Mouse (Mus musculus): ENCODE measurements around the gene Ackr2. TPM values are rescaled to one million over a fixed set of nuclear protein-coding genes. Genes with fewer than 3 reads are reported as not detected.
A peak's percentile ranks its signal among the peaks of the same experiment; 100 is the strongest.

Ackr2 gene
- polyA plus RNA-seq, 1 experiment from 2014 or later = 0.35 TPM

DNA sequence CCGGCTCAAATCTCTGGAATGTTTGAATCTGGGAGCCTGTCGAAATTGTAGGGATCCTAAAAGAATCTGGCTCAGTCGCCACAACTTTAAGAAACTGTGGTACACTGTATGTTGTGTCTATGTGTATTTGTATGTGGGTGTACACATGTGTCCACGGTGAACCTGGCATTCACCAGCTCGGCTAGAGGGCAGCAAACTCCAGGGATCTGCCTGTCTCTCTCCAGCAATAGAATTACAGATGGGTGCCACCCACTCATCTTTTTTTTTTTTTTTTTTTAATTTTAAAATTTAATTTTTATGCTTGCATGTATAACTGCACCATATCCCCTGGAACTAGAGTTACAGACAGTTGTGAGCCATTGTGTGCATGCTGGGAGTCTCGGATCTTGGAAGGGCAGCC, 16.9 kb upstream of the Ackr2 start:
- no peak for DNase-seq (ENCODE audit: low spot score)
- Histone ChIP-seq H3K9ac (ENCODE audit: low read length) (no peak overlapping the region), H3K9me3 (ENCODE audit: control insufficient read depth, low read length) (no peaks in the 10 kb centered on the region), H3K4me1 (replicated peaks; ENCODE audit: control insufficient read depth, insufficient read depth) (no peaks in the 10 kb centered on the region; the same call in 1 of the 2 replicates), H3K4me3 (ENCODE audit: low read depth, low read length) (no peak overlapping the region), H3K36me3 (ENCODE audit: control insufficient read depth, insufficient read depth, low read length) (no peaks in the 10 kb centered on the region), H3K27me3 (ENCODE audit: control insufficient read depth, insufficient read depth, low read length) (no peaks in the 10 kb centered on the region), H3K27ac (replicated peaks) (peak overlapping the region; percentile 65; the same call in 1 of the 2 replicates), H3K4me2 (replicated peaks; ENCODE audit: low read depth) (no peak overlapping the region)
- TF ChIP-seq CTCF (IDR thresholded peaks at IDR 0.05; ENCODE audit: low read depth) (peak; percentile 48), EP300 (optimal IDR thresholded peaks at IDR 0.05) (no peak)
- 56% methylated on average over 6 of the region's 6 CpGs for WGBS
- ATAC-seq (ENCODE audit: low FRiP score, low TSS enrichment) = no peak

DNA sequence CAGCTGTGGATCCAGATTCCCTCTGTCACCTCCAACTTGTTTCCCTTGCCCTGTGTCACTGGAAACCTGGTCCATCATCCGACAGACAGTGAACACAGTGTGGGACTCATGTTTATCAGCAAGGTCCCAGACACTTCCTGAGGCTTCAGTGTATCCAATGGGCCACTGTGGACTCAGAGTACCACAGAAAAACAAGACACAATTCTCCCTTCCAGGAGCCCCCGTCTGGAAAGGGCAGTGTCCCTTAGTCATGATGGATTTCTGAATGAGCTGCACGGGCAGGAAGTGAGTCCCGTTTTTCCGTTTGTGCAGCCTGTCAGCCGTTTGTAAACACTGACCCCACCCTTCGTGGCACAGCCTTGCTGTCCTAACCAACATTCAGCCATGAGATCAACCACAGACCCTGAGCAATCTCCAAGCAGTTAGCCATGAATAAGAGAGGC, 16.1 kb upstream of the Ackr2 start:
- no peak overlapping the region for H3K4me3 ChIP-seq (ENCODE audit: low read depth, low read length)
- ATAC-seq (ENCODE audit: low FRiP score, low TSS enrichment) = peak; percentile 51; the same call in 1 of the 2 replicates
- no peak overlapping the region for H3K4me2 ChIP-seq (replicated peaks; ENCODE audit: low read depth)
- no peaks in the 10 kb centered on the region; the same call in 1 of the 2 replicates for H3K4me1 ChIP-seq (replicated peaks; ENCODE audit: control insufficient read depth, insufficient read depth)
- no peaks in the 10 kb centered on the region for H3K9me3 ChIP-seq (ENCODE audit: control insufficient read depth, low read length)
- no peak for DNase-seq (ENCODE audit: low spot score)
- peak overlapping the region; percentile 65 for H3K27ac ChIP-seq (replicated peaks)
- no peak overlapping the region for H3K9ac ChIP-seq (ENCODE audit: low read length)
- no peak for TF ChIP-seq EP300 (optimal IDR thresholded peaks at IDR 0.05)
- no peak for TF ChIP-seq CTCF (IDR thresholded peaks at IDR 0.05; ENCODE audit: low read depth)
- H3K36me3 ChIP-seq (ENCODE audit: control insufficient read depth, insufficient read depth, low read length) = no peaks in the 10 kb centered on the region
- WGBS = 19% methylated on average over 7 of the region's 7 CpGs
- no peaks in the 10 kb centered on the region for H3K27me3 ChIP-seq (ENCODE audit: control insufficient read depth, insufficient read depth, low read length)

DNA sequence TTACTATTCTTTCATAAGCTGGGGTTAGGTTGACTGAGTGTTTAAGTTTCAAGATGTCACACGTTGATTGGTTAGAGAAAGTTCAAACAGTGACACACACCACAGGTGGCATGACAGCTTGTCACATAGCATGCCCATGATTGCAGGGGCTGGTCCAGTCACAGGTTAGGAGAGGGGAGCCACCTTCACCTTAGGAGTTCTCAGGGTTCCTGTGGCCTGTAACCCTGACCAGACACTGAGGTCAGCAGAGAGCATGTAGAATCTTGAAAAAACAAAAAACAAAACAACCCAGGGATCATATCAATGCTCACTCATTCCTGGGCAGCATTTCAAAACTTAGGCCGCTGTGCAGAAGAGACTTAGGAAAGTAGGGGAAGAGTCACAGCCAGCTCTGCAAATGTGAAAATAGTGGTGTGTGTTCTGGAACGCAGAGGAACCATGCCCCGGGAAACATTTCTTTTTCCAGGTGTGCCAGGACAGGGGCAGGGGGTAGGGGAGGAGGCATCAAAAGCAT, 8.2 kb upstream of the Ackr2 start:
- WGBS = 38% methylated on average over 4 of the region's 4 CpGs
- peak; percentile 15; the same call in 1 of the 2 replicates for ATAC-seq (ENCODE audit: low FRiP score, low TSS enrichment)

DNA sequence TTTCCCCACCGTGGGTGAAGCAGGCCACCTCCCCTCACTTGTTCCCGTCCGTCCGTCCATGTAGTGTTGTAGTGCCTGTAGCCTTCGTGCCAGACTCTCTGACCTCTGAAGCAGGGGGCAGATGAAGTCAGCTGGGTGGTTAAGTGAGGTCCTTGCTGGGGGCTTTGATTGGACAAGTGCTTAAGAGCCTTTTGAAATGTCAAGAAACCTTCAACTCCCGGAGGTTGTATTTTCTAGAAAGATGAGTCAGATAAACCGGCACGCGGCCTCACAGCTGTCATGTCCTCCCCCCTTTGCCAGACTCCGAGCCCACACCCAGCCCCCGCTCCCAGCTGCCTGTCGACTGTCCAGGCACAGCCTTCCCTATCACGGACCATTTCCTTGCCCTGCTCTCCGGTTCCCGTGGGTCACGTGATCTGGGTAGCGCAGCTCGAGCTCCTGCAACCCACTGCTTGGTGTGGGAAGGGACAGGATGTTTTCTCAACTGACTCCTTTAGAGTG, 7.7 kb upstream of the Ackr2 start:
- Histone ChIP-seq H3K27ac (replicated peaks) (peak overlapping the region; percentile 65), H3K27me3 (ENCODE audit: control insufficient read depth, insufficient read depth, low read length) (no peaks in the 10 kb centered on the region), H3K9me3 (ENCODE audit: control insufficient read depth, low read length) (no peaks in the 10 kb centered on the region), H3K9ac (ENCODE audit: low read length) (no peak overlapping the region), H3K4me2 (replicated peaks; ENCODE audit: low read depth) (peak overlapping the region; percentile 11; the same call in 1 of the 2 replicates), H3K4me1 (replicated peaks; ENCODE audit: control insufficient read depth, insufficient read depth) (peaks cover 4% of the 10 kb centered on the region), H3K4me3 (ENCODE audit: low read depth, low read length) (no peak overlapping the region), H3K36me3 (ENCODE audit: control insufficient read depth, insufficient read depth, low read length) (no peaks in the 10 kb centered on the region)
- 20% methylated on average over 18 of the region's 18 CpGs for WGBS
- ATAC-seq (ENCODE audit: low FRiP score, low TSS enrichment) = peak; percentile 82; the same call in 1 of the 2 replicates
- DNase-seq (ENCODE audit: low spot score) = peak; percentile 53
- TF ChIP-seq EP300 (optimal IDR thresholded peaks at IDR 0.05) = no peak
- TF ChIP-seq CTCF (IDR thresholded peaks at IDR 0.05; ENCODE audit: low read depth) = no peak

More for the DNA sequence above, 8.2 kb upstream of the Ackr2 start:
- H3K9ac ChIP-seq (ENCODE audit: low read length) = no peak overlapping the region
- DNase-seq (ENCODE audit: low spot score) = no peak
- no peaks in the 10 kb centered on the region for H3K36me3 ChIP-seq (ENCODE audit: control insufficient read depth, insufficient read depth, low read length)
- peaks cover 4% of the 10 kb centered on the region for H3K4me1 ChIP-seq (replicated peaks; ENCODE audit: control insufficient read depth, insufficient read depth)
- H3K27me3 ChIP-seq (ENCODE audit: control insufficient read depth, insufficient read depth, low read length) = no peaks in the 10 kb centered on the region
- no peaks in the 10 kb centered on the region for H3K9me3 ChIP-seq (ENCODE audit: control insufficient read depth, low read length)
- H3K27ac ChIP-seq (replicated peaks) = peak overlapping the region; percentile 45
- peak overlapping the region; percentile 11; the same call in 1 of the 2 replicates for H3K4me2 ChIP-seq (replicated peaks; ENCODE audit: low read depth)
- H3K4me3 ChIP-seq (ENCODE audit: low read depth, low read length) = no peak overlapping the region
- TF ChIP-seq CTCF (IDR thresholded peaks at IDR 0.05; ENCODE audit: low read depth) (no peak), EP300 (optimal IDR thresholded peaks at IDR 0.05) (no peak)

DNA sequence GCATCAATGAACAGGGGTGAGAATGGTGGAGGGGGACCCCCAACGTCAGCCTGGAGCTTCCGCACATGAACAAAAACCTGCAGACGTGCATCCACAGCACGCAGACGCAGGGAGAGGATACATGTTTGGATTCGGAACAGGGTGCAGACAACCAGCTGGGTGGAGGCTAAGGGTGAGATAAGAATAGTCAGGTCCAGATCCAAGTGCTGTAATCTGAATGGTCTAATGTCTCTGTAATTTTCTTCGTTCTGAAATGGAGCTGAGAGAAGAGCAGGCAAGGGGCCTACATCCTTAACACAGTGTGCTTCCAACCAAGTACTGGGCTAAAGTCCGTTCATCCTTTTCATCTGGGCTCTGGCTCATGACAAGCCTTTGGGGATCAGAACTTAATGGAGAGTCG, 6.9 kb upstream of the Ackr2 start:
- no peak for ATAC-seq (ENCODE audit: low FRiP score, low TSS enrichment)
- no peaks in the 10 kb centered on the region for H3K9me3 ChIP-seq (ENCODE audit: control insufficient read depth, low read length)
- H3K4me1 ChIP-seq (replicated peaks; ENCODE audit: control insufficient read depth, insufficient read depth) = peaks cover 4% of the 10 kb centered on the region
- no peaks in the 10 kb centered on the region for H3K27me3 ChIP-seq (ENCODE audit: control insufficient read depth, insufficient read depth, low read length)
- no peak overlapping the region for H3K4me2 ChIP-seq (replicated peaks; ENCODE audit: low read depth)
- H3K36me3 ChIP-seq (ENCODE audit: control insufficient read depth, insufficient read depth, low read length) = no peaks in the 10 kb centered on the region
- no peak overlapping the region for H3K9ac ChIP-seq (ENCODE audit: low read length)
- WGBS = 84% methylated on average over 9 of the region's 9 CpGs
- no peak overlapping the region for H3K4me3 ChIP-seq (ENCODE audit: low read depth, low read length)
- DNase-seq (ENCODE audit: low spot score) = no peak
- H3K27ac ChIP-seq (replicated peaks) = peak overlapping the region; percentile 65
- TF ChIP-seq EP300 (optimal IDR thresholded peaks at IDR 0.05) = no peak
- no peak for TF ChIP-seq CTCF (IDR thresholded peaks at IDR 0.05; ENCODE audit: low read depth)

DNA sequence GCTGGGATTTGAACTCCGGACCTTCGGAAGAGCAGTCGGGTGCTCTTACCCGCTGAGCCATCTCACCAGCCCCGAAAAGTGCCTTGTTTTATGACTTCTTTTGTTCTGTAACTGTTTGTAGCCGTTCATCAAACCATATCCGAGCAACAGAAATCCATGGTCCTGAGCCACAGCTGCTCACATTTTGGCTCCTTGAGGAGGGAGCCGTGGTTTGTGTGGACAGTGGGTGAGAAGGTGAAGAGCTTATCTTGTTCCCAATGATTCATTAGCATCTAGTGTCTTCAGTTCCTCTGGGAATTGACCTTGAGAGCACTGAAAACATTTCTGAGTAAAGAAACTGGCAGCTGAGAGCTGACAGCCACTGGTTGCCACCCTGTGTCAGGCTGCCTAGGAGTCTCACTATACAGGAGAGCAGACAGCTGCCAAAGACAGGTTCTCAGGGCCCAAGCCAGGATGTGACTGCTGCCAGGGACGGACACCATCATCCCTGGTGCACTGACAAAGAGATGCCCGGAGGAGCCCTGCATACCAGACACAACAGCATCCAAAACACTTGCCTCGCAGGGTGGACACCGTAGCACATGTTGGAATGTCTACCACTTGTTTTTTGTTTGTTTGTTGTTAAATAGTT, 6.0 kb upstream of the Ackr2 start:
- no peaks in the 10 kb centered on the region for H3K36me3 ChIP-seq (ENCODE audit: control insufficient read depth, insufficient read depth, low read length)
- no peak overlapping the region for H3K4me3 ChIP-seq (ENCODE audit: low read depth, low read length)
- 81% methylated on average over 12 of the region's 12 CpGs for WGBS
- TF ChIP-seq EP300 (optimal IDR thresholded peaks at IDR 0.05) (no peak), CTCF (IDR thresholded peaks at IDR 0.05; ENCODE audit: low read depth) (no peak)
- DNase-seq (ENCODE audit: low spot score) = no peak
- no peak for ATAC-seq (ENCODE audit: low FRiP score, low TSS enrichment)
- peaks cover 4% of the 10 kb centered on the region for H3K4me1 ChIP-seq (replicated peaks; ENCODE audit: control insufficient read depth, insufficient read depth)
- no peak overlapping the region for H3K9ac ChIP-seq (ENCODE audit: low read length)
- no peak overlapping the region for H3K27ac ChIP-seq (replicated peaks)
- H3K9me3 ChIP-seq (ENCODE audit: control insufficient read depth, low read length) = no peaks in the 10 kb centered on the region
- no peak overlapping the region for H3K4me2 ChIP-seq (replicated peaks; ENCODE audit: low read depth)
- H3K27me3 ChIP-seq (ENCODE audit: control insufficient read depth, insufficient read depth, low read length) = no peaks in the 10 kb centered on the region
